Mouse (Mus musculus) liver, adult 2 months (tissue): ENCODE data around the gene Fsd2.

ENCODE experiments used
- CTCF ChIP-seq: fragments of 200-500 bp; IDR thresholded peaks from 2 replicates; pipeline ENCODE4 v1.5.1; 2011; ENCODE audit warnings: low read depth, low read length, control low read depth
- POLR2A ChIP-seq: fragments of 200-500 bp; IDR thresholded peaks from 2 replicates; pipeline ENCODE4 v1.6.1; 2011; ENCODE audit warnings: low read length, control low read depth; ENCODE audit not compliant: insufficient read depth; ENCODE audit errors: extremely low read depth

GRCm38 (mm10) chr7:81556839-81557238, 9.9 kb downstream of the Fsd2 start:
- TF ChIP-seq CTCF = no peak
- TF ChIP-seq POLR2A = no peak
